10 mouse cellular contexts compared by ENCODE assay signal in genomic region chr8:9309456-9309855, GRCm38 (mm10).
A peak's percentile ranks its signal among the peaks of the same experiment; 100 is the strongest.
DNase-seq lines count a peak whose midpoint lies in the region; ATAC-seq and TF ChIP-seq lines count a peak whose summit lies in the region.
"Had no signal": no experiment of that assay in that cellular context is flagged by ENCODE, and none has a peak within 500 bp of the region (broad histone marks: within the 10 kb centered on the region; RNA-seq: fewer than 3 reads in every experiment).

No protein-coding gene starts in this region.

- no peak overlapping the region for H3K9ac ChIP-seq in forebrain, embryonic 11.5 days (ENCODE audit: low read length)
- no peak overlapping the region for H3K9ac ChIP-seq in forebrain, embryonic 13.5 days
- no peak overlapping the region for H3K9ac ChIP-seq in lung, postnatal 0 days (replicated peaks; ENCODE audit: low read depth)
- H3K9ac ChIP-seq: midbrain, embryonic 12.5 days had no signal

- peak; percentile 77 for DNase-seq in forebrain, embryonic 11.5 days (ENCODE audit: low spot score)
- peak; percentile 56 for DNase-seq in lung, postnatal 0 days (ENCODE audit: low spot score)
- no peak for DNase-seq in lung, postnatal 25 days (ENCODE audit: low spot score)
- DNase-seq in embryo, embryonic 11.5 days (ENCODE audit: low read depth, low spot score): peak; percentile 52
- DNase-seq in ovary, postnatal 36 days (ENCODE audit: low spot score): peak; percentile 21
- DNase-seq in right cerebral cortex, postnatal 36 days (ENCODE audit: low spot score in 2 of 2): no peak
- DNase-seq in left cerebral cortex, postnatal 10 days (ENCODE audit: extremely low spot score in 1 of 2, low spot score in 2 of 2): no peak
- DNase-seq: layer of hippocampus, postnatal 36 days had no signal

- H3K4me2 ChIP-seq in forebrain, embryonic 11.5 days (ENCODE audit: low read depth, low read length, severe bottlenecking): no peak overlapping the region
- no peak overlapping the region for H3K4me2 ChIP-seq in forebrain, embryonic 13.5 days
- no peak overlapping the region for H3K4me2 ChIP-seq in lung, postnatal 0 days (replicated peaks; ENCODE audit: low read depth, low read length)
- H3K4me2 ChIP-seq: midbrain, embryonic 12.5 days had no signal

- no peak for ATAC-seq in forebrain, embryonic 11.5 days (replicated peaks; ENCODE audit: low FRiP score)
- no peak for ATAC-seq in forebrain, embryonic 13.5 days
- ATAC-seq in lung, postnatal 0 days: no peak

- H3K27ac ChIP-seq in forebrain, embryonic 11.5 days (ENCODE audit: low read depth, low read length): no peak overlapping the region
- no peak overlapping the region for H3K27ac ChIP-seq in forebrain, embryonic 13.5 days
- H3K27ac ChIP-seq in lung, postnatal 0 days (ENCODE audit: low read length): no peak overlapping the region
- H3K27ac ChIP-seq: midbrain, embryonic 12.5 days had no signal

- no peak overlapping the region for H3K4me3 ChIP-seq in forebrain, embryonic 11.5 days (ENCODE audit: low read depth, low read length)
- H3K4me3 ChIP-seq in forebrain, embryonic 13.5 days: no peak overlapping the region
- no peak overlapping the region for H3K4me3 ChIP-seq in lung, postnatal 0 days (ENCODE audit: low read depth, low read length)
- H3K4me3 ChIP-seq: midbrain, embryonic 12.5 days had no signal

- no peaks in the 10 kb centered on the region for H3K4me1 ChIP-seq in forebrain, embryonic 11.5 days (replicated peaks; ENCODE audit: control insufficient read depth, insufficient read depth, low read length)
- H3K4me1 ChIP-seq in forebrain, embryonic 13.5 days: no peaks in the 10 kb centered on the region
- H3K4me1 ChIP-seq in lung, postnatal 0 days (ENCODE audit: insufficient read depth, low read depth, low read length): no peaks in the 10 kb centered on the region
- H3K4me1 ChIP-seq: midbrain, embryonic 12.5 days had no signal

- no peak for TF ChIP-seq EP300 in lung, postnatal 0 days (IDR thresholded peaks at IDR 0.05)

- intact Hi-C loops in left cerebral cortex, postnatal 10 days (cut with DNase I): no loop called here

- no peaks in the 10 kb centered on the region for H3K9me3 ChIP-seq in forebrain, embryonic 11.5 days (ENCODE audit: control insufficient read depth, low read length)
- H3K9me3 ChIP-seq in forebrain, embryonic 13.5 days (replicated peaks): no peaks in the 10 kb centered on the region
- no peaks in the 10 kb centered on the region for H3K9me3 ChIP-seq in lung, postnatal 0 days (ENCODE audit: low read length)
- H3K9me3 ChIP-seq: midbrain, embryonic 12.5 days had no signal

- no peak for TF ChIP-seq CTCF in lung, postnatal 0 days (IDR thresholded peaks at IDR 0.05)

- 36% methylated on average over 8 of the region's 8 CpGs for WGBS in forebrain, embryonic 11.5 days
- 35% methylated on average over 8 of the region's 8 CpGs for WGBS in forebrain, embryonic 13.5 days
- WGBS in lung, postnatal 0 days: 28% methylated on average over 8 of the region's 8 CpGs

- H3K36me3 ChIP-seq in forebrain, embryonic 11.5 days (ENCODE audit: control insufficient read depth, insufficient read depth, low read length): no peaks in the 10 kb centered on the region
- H3K36me3 ChIP-seq in forebrain, embryonic 13.5 days (ENCODE audit: poor library complexity, severe bottlenecking): no peaks in the 10 kb centered on the region
- H3K36me3 ChIP-seq in lung, postnatal 0 days (ENCODE audit: insufficient read depth, low read length): no peaks in the 10 kb centered on the region
- H3K36me3 ChIP-seq: midbrain, embryonic 12.5 days had no signal

- H3K27me3 ChIP-seq in forebrain, embryonic 11.5 days (ENCODE audit: control insufficient read depth, insufficient read depth, low read length): no peaks in the 10 kb centered on the region
- H3K27me3 ChIP-seq in forebrain, embryonic 13.5 days: no peaks in the 10 kb centered on the region
- no peaks in the 10 kb centered on the region for H3K27me3 ChIP-seq in lung, postnatal 0 days (replicated peaks; ENCODE audit: insufficient read depth, low read length)
- H3K27me3 ChIP-seq: midbrain, embryonic 12.5 days had no signal

Comparison
In these comparisons a context has a peak if more than half of its experiments do, and no peak if none do; other contexts are left out.
1. DNase-seq: peak in forebrain, embryonic 11.5 days (single experiment), lung, postnatal 0 days (single experiment), embryo, embryonic 11.5 days (single experiment) and ovary, postnatal 36 days (single experiment); none in lung, postnatal 25 days (single experiment), right cerebral cortex, postnatal 36 days (0 of 2) and left cerebral cortex, postnatal 10 days (0 of 2).